Mouse (Mus musculus): ENCODE measurements around the gene Tceanc2. TPM values are rescaled to one million over a fixed set of nuclear protein-coding genes. Genes with fewer than 3 reads are reported as not detected.
A peak's percentile ranks its signal among the peaks of the same experiment; 100 is the strongest.

Gene Tceanc2
- 16.5 and 26.4 TPM in 2 replicates for polyA plus RNA-seq (2015; fragmentation: Nextera tagmentation; extraction: Ambion mirVana)

GRCm38 (mm10) chr4:107178830-107179490 lies at the start of gene Tceanc2:
Tceanc2 (minus strand) TSS chr4:107179116.
- H3K4me3 ChIP-seq (ENCODE audit: low read length) = peak within 1 kb of the TSS; percentile 96
- peak; percentile 18; the same call in 1 of the 2 replicates for ATAC-seq
- no peaks in the 10 kb centered on the region for H3K27me3 ChIP-seq (replicated peaks; ENCODE audit: control insufficient read depth, insufficient read depth, low read length)
- no peaks in the 10 kb centered on the region for H3K36me3 ChIP-seq (ENCODE audit: control insufficient read depth, insufficient read depth, low read length)
- H3K27ac ChIP-seq (ENCODE audit: low read depth, low read length) = peak within 1 kb of the TSS; percentile 99
- H3K9ac ChIP-seq (ENCODE audit: low read depth, low read length) = peak within 1 kb of the TSS; percentile 93
- H3K4me1 ChIP-seq (ENCODE audit: control insufficient read depth, insufficient read depth, low read depth, low read length) = peaks cover 39% of the 10 kb centered on the region
- peak within 1 kb of the TSS; percentile 69 for H3K4me2 ChIP-seq (ENCODE audit: low read length)
- H3K9me3 ChIP-seq (ENCODE audit: control insufficient read depth, low read length) = no peaks in the 10 kb centered on the region
- 0% methylated on average over 47 of the region's 47 CpGs for WGBS

- no peaks in the 10 kb centered on the region for H3K4me1 ChIP-seq (ENCODE audit: control insufficient read depth, insufficient read depth, low read depth, low read length)
- no peak overlapping the region for H3K4me3 ChIP-seq (ENCODE audit: low read length)
- 92% methylated on average over 2 of the region's 2 CpGs for WGBS
- H3K9ac ChIP-seq (ENCODE audit: low read depth, low read length) = no peak overlapping the region
- no peak for ATAC-seq
- H3K4me2 ChIP-seq (ENCODE audit: low read length) = no peak overlapping the region
- no peaks in the 10 kb centered on the region for H3K9me3 ChIP-seq (ENCODE audit: control insufficient read depth, low read length)
- no peak overlapping the region for H3K27ac ChIP-seq (ENCODE audit: low read depth, low read length)
- H3K36me3 ChIP-seq (ENCODE audit: control insufficient read depth, insufficient read depth, low read length) = no peaks in the 10 kb centered on the region
- no peaks in the 10 kb centered on the region for H3K27me3 ChIP-seq (replicated peaks; ENCODE audit: control insufficient read depth, insufficient read depth, low read length)
These were observed 47.4 kb upstream of the Tceanc2 start for GRCm38 (mm10) chr4:107226313-107226712.

- Histone ChIP-seq H3K4me3 (ENCODE audit: low read length) (no peak overlapping the region), H3K9me3 (ENCODE audit: control insufficient read depth, low read length) (no peaks in the 10 kb centered on the region), H3K27ac (ENCODE audit: low read depth, low read length) (no peak overlapping the region), H3K4me2 (ENCODE audit: low read length) (no peak overlapping the region), H3K9ac (ENCODE audit: low read depth, low read length) (no peak overlapping the region), H3K27me3 (replicated peaks; ENCODE audit: control insufficient read depth, insufficient read depth, low read length) (no peaks in the 10 kb centered on the region), H3K36me3 (ENCODE audit: control insufficient read depth, insufficient read depth, low read length) (no peaks in the 10 kb centered on the region), H3K4me1 (ENCODE audit: control insufficient read depth, insufficient read depth, low read depth, low read length) (no peaks in the 10 kb centered on the region)
- peak; percentile 60; the same call in 1 of the 2 replicates for ATAC-seq
- 81% methylated on average over 11 of the region's 11 CpGs for WGBS
These were observed 44.6 kb upstream of the Tceanc2 start for GRCm38 (mm10) chr4:107223225-107224204.

- Histone ChIP-seq H3K36me3 (ENCODE audit: control insufficient read depth, insufficient read depth, low read length) (no peaks in the 10 kb centered on the region), H3K9ac (ENCODE audit: low read depth, low read length) (no peak overlapping the region), H3K27me3 (replicated peaks; ENCODE audit: control insufficient read depth, insufficient read depth, low read length) (no peaks in the 10 kb centered on the region), H3K4me1 (ENCODE audit: control insufficient read depth, insufficient read depth, low read depth, low read length) (no peaks in the 10 kb centered on the region), H3K4me2 (ENCODE audit: low read length) (no peak overlapping the region), H3K4me3 (ENCODE audit: low read length) (no peak overlapping the region), H3K27ac (ENCODE audit: low read depth, low read length) (no peak overlapping the region), H3K9me3 (ENCODE audit: control insufficient read depth, low read length) (no peaks in the 10 kb centered on the region)
- 90% methylated on average over 5 of the region's 5 CpGs for whole genome bisulfite sequencing
- ATAC-seq = no peak
These were observed 42.6 kb upstream of the Tceanc2 start for GRCm38 (mm10) chr4:107221524-107221923.

- H3K9me3 ChIP-seq (ENCODE audit: control insufficient read depth, low read length) = no peaks in the 10 kb centered on the region
- ATAC-seq = no peak
- no peak overlapping the region for H3K27ac ChIP-seq (ENCODE audit: low read depth, low read length)
- no peak overlapping the region for H3K9ac ChIP-seq (ENCODE audit: low read depth, low read length)
- no peaks in the 10 kb centered on the region for H3K27me3 ChIP-seq (replicated peaks; ENCODE audit: control insufficient read depth, insufficient read depth, low read length)
- H3K4me3 ChIP-seq (ENCODE audit: low read length) = no peak overlapping the region
- H3K4me2 ChIP-seq (ENCODE audit: low read length) = no peak overlapping the region
- no peaks in the 10 kb centered on the region for H3K4me1 ChIP-seq (ENCODE audit: control insufficient read depth, insufficient read depth, low read depth, low read length)
- no peaks in the 10 kb centered on the region for H3K36me3 ChIP-seq (ENCODE audit: control insufficient read depth, insufficient read depth, low read length)
- WGBS = 88% methylated on average over 9 of the region's 9 CpGs
These were observed 38.7 kb upstream of the Tceanc2 start for GRCm38 (mm10) chr4:107217574-107217973.

- Histone ChIP-seq H3K36me3 (ENCODE audit: control insufficient read depth, insufficient read depth, low read length) (no peaks in the 10 kb centered on the region), H3K9me3 (ENCODE audit: control insufficient read depth, low read length) (no peaks in the 10 kb centered on the region), H3K4me3 (ENCODE audit: low read length) (no peak overlapping the region), H3K4me1 (ENCODE audit: control insufficient read depth, insufficient read depth, low read depth, low read length) (no peaks in the 10 kb centered on the region), H3K27me3 (replicated peaks; ENCODE audit: control insufficient read depth, insufficient read depth, low read length) (no peaks in the 10 kb centered on the region), H3K27ac (ENCODE audit: low read depth, low read length) (no peak overlapping the region), H3K4me2 (ENCODE audit: low read length) (no peak overlapping the region), H3K9ac (ENCODE audit: low read depth, low read length) (no peak overlapping the region)
- WGBS = 76% methylated on average over 12 of the region's 12 CpGs
- ATAC-seq = no peak
These were observed 34.5 kb upstream of the Tceanc2 start for GRCm38 (mm10) chr4:107213279-107214011.

- no peaks in the 10 kb centered on the region for H3K4me1 ChIP-seq (ENCODE audit: control insufficient read depth, insufficient read depth, low read depth, low read length)
- no peak for ATAC-seq
- H3K4me3 ChIP-seq (ENCODE audit: low read length) = no peak overlapping the region
- peaks cover 2% of the 10 kb centered on the region; the same call in 1 of the 2 replicates for H3K36me3 ChIP-seq (ENCODE audit: control insufficient read depth, insufficient read depth, low read length)
- no peaks in the 10 kb centered on the region for H3K9me3 ChIP-seq (ENCODE audit: control insufficient read depth, low read length)
- H3K4me2 ChIP-seq (ENCODE audit: low read length) = no peak overlapping the region
- WGBS = 80% methylated on average over 5 of the region's 5 CpGs
- no peak overlapping the region for H3K27ac ChIP-seq (ENCODE audit: low read depth, low read length)
- no peaks in the 10 kb centered on the region for H3K27me3 ChIP-seq (replicated peaks; ENCODE audit: control insufficient read depth, insufficient read depth, low read length)
- H3K9ac ChIP-seq (ENCODE audit: low read depth, low read length) = no peak overlapping the region
These were observed 33.0 kb upstream of the Tceanc2 start for GRCm38 (mm10) chr4:107211936-107212335.

- 57% methylated on average over 4 of the region's 4 CpGs for WGBS
- Histone ChIP-seq H3K27me3 (replicated peaks; ENCODE audit: control insufficient read depth, insufficient read depth, low read length) (no peaks in the 10 kb centered on the region), H3K4me2 (ENCODE audit: low read length) (no peak overlapping the region), H3K9ac (ENCODE audit: low read depth, low read length) (no peak overlapping the region; the same call in 1 of the 2 replicates), H3K27ac (ENCODE audit: low read depth, low read length) (no peak overlapping the region), H3K36me3 (ENCODE audit: control insufficient read depth, insufficient read depth, low read length) (peaks cover 2% of the 10 kb centered on the region; the same call in 1 of the 2 replicates), H3K4me3 (ENCODE audit: low read length) (no peak overlapping the region), H3K9me3 (ENCODE audit: control insufficient read depth, low read length) (no peaks in the 10 kb centered on the region), H3K4me1 (ENCODE audit: control insufficient read depth, insufficient read depth, low read depth, low read length) (no peaks in the 10 kb centered on the region)
- ATAC-seq = no peak
These were observed 32.5 kb upstream of the Tceanc2 start for GRCm38 (mm10) chr4:107211465-107211864.
